Mouse (Mus musculus): Measurements from ENCODE around the gene Pcsk6.

GRCm38 (mm10) chr7:66027747-66028146 is 166.2 kb downstream of the Pcsk6 start:
- TF ChIP-seq POLR2A (IDR thresholded peaks at IDR 0.05; ENCODE audit: insufficient read length, low read depth) (no peak), TCF12 (IDR thresholded peaks at IDR 0.05; ENCODE audit: insufficient read depth, poor library complexity, severe bottlenecking) (no peak), SRF (IDR thresholded peaks at IDR 0.05; ENCODE audit: control insufficient read depth, insufficient read length, low read depth) (no peak)

All from myocyte (in vitro differentiated cells).